Mouse (Mus musculus) subcutaneous adipose tissue, adult 2 months (tissue): ENCODE results near the gene Irf5. TPM values are rescaled to one million over a fixed set of nuclear protein-coding genes. Genes with fewer than 3 reads are reported as not detected.

ENCODE experiments used
- polyA plus RNA-seq: library from polyadenylated mRNA; depleted of rRNA; stranded (reverse); fragments of >200 nt; gene quantifications from 2 replicates; pipeline ENCODE4 v1.2.3, GENCODE M21; 2012; ENCODE audit warnings: low replicate concordance; rRNA removed

Irf5 gene
- 20.7 and 27.3 TPM in 2 replicates for polyA plus RNA-seq

GRCm38 (mm10) chr6:29526281-29527251 lies at the start of gene Irf5:
TSS of gene Irf5 (plus strand) at chr6:29526625.

GRCm38 (mm10) chr6:29507447-29508309 lies 18.7 kb upstream of the Irf5 start, which contains the start of gene Kcp:
TSS of gene Kcp (minus strand) at chr6:29507952.

Other genes starting within 250 kb of the Irf5 start
- 1.6 and 1.7 TPM in 2 replicates for gene Fam71f2, start 247.0 kb upstream of the Irf5 start, polyA plus RNA-seq
- not detected in 2 replicates for gene Fam71f1, start 207.5 kb upstream of the Irf5 start, polyA plus RNA-seq
- gene Calu, start 178.6 kb upstream of the Irf5 start, polyA plus RNA-seq: 125 and 141 TPM in 2 replicates
- 2.0 TPM in 1 of 2 replicates, not detected in the other for gene Opn1sw, start 138.2 kb upstream of the Irf5 start, polyA plus RNA-seq
- 1.2 and 19.6 TPM in 2 replicates for gene Ccdc136, start 130.3 kb upstream of the Irf5 start, polyA plus RNA-seq
- 5.5 and 55.5 TPM in 2 replicates for gene Flnc, start 93.4 kb upstream of the Irf5 start, polyA plus RNA-seq
- gene Atp6v1f, start 58.9 kb upstream of the Irf5 start, polyA plus RNA-seq: 274 and 278 TPM in 2 replicates
- gene Atp6v1fnb, start 55.2 kb upstream of the Irf5 start, polyA plus RNA-seq: 0.28 TPM in 1 of 2 replicates, not detected in the other
- 24.4 and 39.2 TPM in 2 replicates for gene Kcp, start 18.7 kb upstream of the Irf5 start, polyA plus RNA-seq
- 52.0 and 55.6 TPM in 2 replicates for gene Tnpo3, start 83.3 kb downstream of the Irf5 start, polyA plus RNA-seq
- gene Tspan33, start 167.6 kb downstream of the Irf5 start, polyA plus RNA-seq: 2.0 and 4.3 TPM in 2 replicates
- 42.6 and 114 TPM in 2 replicates for gene Smo, start 208.9 kb downstream of the Irf5 start, polyA plus RNA-seq
- gene Ahcyl2, start 241.4 kb downstream of the Irf5 start, polyA plus RNA-seq: 36.7 and 73.6 TPM in 2 replicates